Mouse (Mus musculus): ENCODE data around the gene Spp1. TPM values are rescaled to one million over a fixed set of nuclear protein-coding genes. Genes with fewer than 3 reads are reported as not detected.

The Spp1 gene
- total and polyA plus RNA-seq, 3 experiments: 0.35 to 0.77 TPM; not detected in 1

DNA sequence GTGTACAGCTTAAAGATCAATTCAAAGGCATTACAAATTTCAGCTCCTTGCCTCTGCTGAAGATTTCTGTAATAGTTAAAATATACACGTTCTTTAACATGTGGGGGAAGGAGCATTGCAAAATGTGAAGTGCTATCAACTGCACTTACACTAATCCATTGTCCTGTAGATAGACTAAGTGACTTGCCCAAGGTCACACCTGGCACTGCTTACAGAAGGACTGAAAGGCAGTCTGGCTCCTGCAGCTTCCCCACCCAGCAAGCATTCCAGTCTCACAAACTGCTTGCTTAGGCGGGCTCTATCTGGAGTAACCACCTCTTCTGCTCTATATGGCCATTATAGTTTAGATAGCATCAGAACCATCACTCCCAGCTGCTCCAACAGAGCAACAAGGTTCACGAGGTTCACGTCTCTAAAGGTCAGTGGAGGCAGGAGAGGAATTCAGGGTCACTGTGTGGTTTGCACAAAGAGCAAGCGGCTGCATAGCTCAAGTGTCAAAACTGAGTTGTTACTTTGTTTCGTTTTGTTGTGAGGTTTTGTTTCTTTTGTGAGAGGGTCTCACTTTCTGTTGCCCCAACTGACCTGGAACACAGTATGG, 851 bp upstream of the Spp1 start:
- Histone ChIP-seq H3K9ac (ENCODE audit: control insufficient read depth, low read depth, low read length, poor library complexity, severe bottlenecking) (no peak overlapping the region), H3K79me2 (ENCODE audit: control insufficient read depth, insufficient read depth, low read length, poor library complexity) (no peaks in the 10 kb centered on the region), H3K4me1 (ENCODE audit: control insufficient read depth in 1 of 2, insufficient read depth in 2 of 2, low read length in 2 of 2) (no peaks in the 10 kb centered on the region), H3K9me3 (replicated peaks; ENCODE audit: insufficient read depth, low read length) (no peaks in the 10 kb centered on the region), H3K27me3 (ENCODE audit: control insufficient read depth in 1 of 2, insufficient read depth in 2 of 2, low read length in 2 of 2) (no peaks in the 10 kb centered on the region), H3K4me3 (ENCODE audit: control insufficient read depth in 1 of 2, insufficient read depth in 1 of 2, low read depth in 2 of 2, low read length in 2 of 2) (no peak overlapping the region), H3K36me3 (ENCODE audit: control insufficient read depth in 1 of 2, insufficient read depth in 2 of 2, low read length in 2 of 2) (no peaks in the 10 kb centered on the region), H3K27ac (ENCODE audit: control insufficient read depth, low read depth, low read length) (no peak overlapping the region)
- DNase-seq (ENCODE audit: low read depth, low spot score): no peak
- no peak for TF ChIP-seq RAD21 (IDR thresholded peaks at IDR 0.05; ENCODE audit: low read depth, low read length)
- no peak for TF ChIP-seq SIN3A (IDR thresholded peaks at IDR 0.05; ENCODE audit: low read length)
- TF ChIP-seq KAT2A (conservative IDR thresholded peaks at IDR 0.05; ENCODE audit: low read depth, low read length): no peak

DNA sequence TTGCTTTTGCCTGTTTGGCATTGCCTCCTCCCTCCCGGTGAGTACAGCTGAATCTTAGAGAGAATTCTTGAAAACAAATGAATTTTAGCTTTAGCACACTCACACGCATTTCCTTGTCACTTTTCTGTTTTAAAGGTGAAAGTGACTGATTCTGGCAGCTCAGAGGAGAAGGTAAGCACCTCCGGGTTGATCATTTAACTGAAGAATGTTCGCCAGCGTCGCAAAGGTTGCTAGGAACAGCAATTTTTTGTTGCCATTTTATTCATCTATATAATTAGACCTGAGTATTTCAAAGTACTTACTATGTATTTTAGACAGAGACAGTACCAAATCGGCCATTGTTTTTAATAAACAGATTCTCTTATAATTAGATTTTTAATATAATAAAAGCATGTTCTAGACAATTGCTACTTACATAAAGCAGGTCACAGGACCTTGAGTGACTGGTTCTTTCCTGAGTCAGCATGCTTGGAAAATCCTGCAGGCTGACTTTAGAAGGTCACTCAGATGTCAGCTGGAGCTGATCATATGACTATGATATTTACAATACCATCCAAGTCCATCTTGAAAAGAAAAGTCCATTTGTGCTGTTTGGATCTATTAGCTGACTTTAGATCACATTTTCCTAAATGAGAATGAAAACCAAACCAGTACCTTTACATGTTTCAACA, 1.6 kb downstream of the Spp1 start:
- H3K36me3 ChIP-seq (ENCODE audit: control insufficient read depth in 1 of 2, insufficient read depth in 2 of 2, low read length in 2 of 2): no peaks in the 10 kb centered on the region
- no peaks in the 10 kb centered on the region for H3K4me1 ChIP-seq (ENCODE audit: control insufficient read depth in 1 of 2, insufficient read depth in 2 of 2, low read length in 2 of 2)
- no peaks in the 10 kb centered on the region for H3K9me3 ChIP-seq (replicated peaks; ENCODE audit: insufficient read depth, low read length)
- H3K27ac ChIP-seq (ENCODE audit: control insufficient read depth, low read depth, low read length): no peak overlapping the region
- no peaks in the 10 kb centered on the region for H3K79me2 ChIP-seq (ENCODE audit: control insufficient read depth, insufficient read depth, low read length, poor library complexity)
- DNase-seq (ENCODE audit: low read depth, low spot score): no peak
- no peak overlapping the region for H3K4me3 ChIP-seq (ENCODE audit: control insufficient read depth in 1 of 2, insufficient read depth in 1 of 2, low read depth in 2 of 2, low read length in 2 of 2)
- TF ChIP-seq ETS1 (IDR thresholded peaks at IDR 0.05; ENCODE audit: low read depth, low read length): no peak
- TF ChIP-seq E2F4 (IDR thresholded peaks at IDR 0.05; ENCODE audit: borderline replicate concordance, low read depth, low read length): no peak
- TF ChIP-seq POLR2AphosphoS5 (IDR thresholded peaks at IDR 0.05; ENCODE audit: borderline replicate concordance, low read depth, low read length): no peak
- no peak for TF ChIP-seq RAD21 (IDR thresholded peaks at IDR 0.05; ENCODE audit: low read depth, low read length)
- TF ChIP-seq BHLHE40 (IDR thresholded peaks at IDR 0.05; ENCODE audit: borderline replicate concordance, low read depth, low read length): no peak
- no peak for TF ChIP-seq UBTF (IDR thresholded peaks at IDR 0.05; ENCODE audit: borderline replicate concordance, insufficient read depth, low read depth, low read length)
- no peak for TF ChIP-seq RCOR1 (IDR thresholded peaks at IDR 0.05; ENCODE audit: low read depth, low read length)
- TF ChIP-seq USF1 (IDR thresholded peaks at IDR 0.05; ENCODE audit: low read depth, low read length): no peak
- no peak for TF ChIP-seq TCF12 (IDR thresholded peaks at IDR 0.05; ENCODE audit: low read depth, low read length)
- TF ChIP-seq GABPA (IDR thresholded peaks at IDR 0.05; ENCODE audit: low read depth, low read length): no peak
- TF ChIP-seq TAL1 (IDR thresholded peaks at IDR 0.05; ENCODE audit: low read length): no peak
- no peak for TF ChIP-seq HCFC1 (IDR thresholded peaks at IDR 0.05; ENCODE audit: low read depth, low read length)
- TF ChIP-seq CHD1 (IDR thresholded peaks at IDR 0.05; ENCODE audit: low read depth, low read length): no peak
- TF ChIP-seq JUND (IDR thresholded peaks at IDR 0.05; ENCODE audit: low read depth, low read length): no peak
- no peak for TF ChIP-seq SMC3 (IDR thresholded peaks at IDR 0.05; ENCODE audit: low read depth, low read length)
- H3K9ac ChIP-seq (ENCODE audit: control insufficient read depth, low read depth, low read length, poor library complexity, severe bottlenecking): no peak overlapping the region
- no peaks in the 10 kb centered on the region for H3K27me3 ChIP-seq (ENCODE audit: control insufficient read depth in 1 of 2, insufficient read depth in 2 of 2, low read length in 2 of 2)
